Mouse (Mus musculus): ENCODE measurements around the gene Prr13.

Gene Prr13

GRCm38 (mm10) chr15:102460971-102461370 lies 2.1 kb downstream of the Prr13 start:
- no peak for DNase-seq (ENCODE audit: low spot score)

- DNase-seq (ENCODE audit: low spot score): no peak
Measured at GRCm38 (mm10) chr15:102461430-102462075, 2.7 kb downstream of the Prr13 start.

GRCm38 (mm10) chr15:102463666-102464065 lies 4.8 kb downstream of the Prr13 start:
- no peak for DNase-seq (ENCODE audit: low spot score)

GRCm38 (mm10) chr15:102468675-102469370 lies 10.0 kb downstream of the Prr13 start:
- DNase-seq (ENCODE audit: low spot score): no peak

- DNase-seq (ENCODE audit: low spot score): peak; percentile 81
Measured at GRCm38 (mm10) chr15:102470183-102470604, 11.4 kb downstream of the Prr13 start, which contains the start of gene Pcbp2. TSS of gene Pcbp2 (plus strand) at chr15:102470539.

GRCm38 (mm10) chr15:102470605-102471294 lies 11.9 kb downstream of the Prr13 start:
- peak; percentile 75 for DNase-seq (ENCODE audit: low spot score)

- no peak for DNase-seq (ENCODE audit: low spot score)
Measured at GRCm38 (mm10) chr15:102471295-102471645, 12.4 kb downstream of the Prr13 start.

- DNase-seq (ENCODE audit: low spot score): no peak
Measured at GRCm38 (mm10) chr15:102471727-102472126, 12.9 kb downstream of the Prr13 start.

- DNase-seq (ENCODE audit: low spot score): no peak
Measured at GRCm38 (mm10) chr15:102473246-102473645, 14.4 kb downstream of the Prr13 start.

- DNase-seq (ENCODE audit: low spot score): no peak
Measured at GRCm38 (mm10) chr15:102474520-102474919, 15.7 kb downstream of the Prr13 start.

GRCm38 (mm10) chr15:102483136-102483535 lies 24.3 kb downstream of the Prr13 start:
- DNase-seq (ENCODE audit: low spot score): no peak

- no peak for DNase-seq (ENCODE audit: low spot score)
Measured at GRCm38 (mm10) chr15:102485853-102486252, 27.0 kb downstream of the Prr13 start.

- DNase-seq (ENCODE audit: low spot score): no peak
Measured at GRCm38 (mm10) chr15:102487664-102488063, 28.8 kb downstream of the Prr13 start.

- DNase-seq (ENCODE audit: low spot score): no peak
Measured at GRCm38 (mm10) chr15:102498322-102498721, 39.5 kb downstream of the Prr13 start.

GRCm38 (mm10) chr15:102499370-102499769 lies 40.5 kb downstream of the Prr13 start:
- no peak for DNase-seq (ENCODE audit: low spot score)

- DNase-seq (ENCODE audit: low spot score): no peak
Measured at GRCm38 (mm10) chr15:102499851-102500250, 41.0 kb downstream of the Prr13 start.

- DNase-seq (ENCODE audit: low spot score): no peak
Measured at GRCm38 (mm10) chr15:102500479-102500878, 41.7 kb downstream of the Prr13 start.

GRCm38 (mm10) chr15:102501084-102501814 lies 42.4 kb downstream of the Prr13 start:
- no peak for DNase-seq (ENCODE audit: low spot score)

GRCm38 (mm10) chr15:102502254-102502840 lies 43.5 kb downstream of the Prr13 start:
- DNase-seq (ENCODE audit: low spot score): no peak

- DNase-seq (ENCODE audit: low spot score): no peak
Measured at GRCm38 (mm10) chr15:102503447-102503846, 44.6 kb downstream of the Prr13 start, which contains the start of gene Gm10337. TSS of gene Gm10337 (plus strand) at chr15:102503722.

GRCm38 (mm10) chr15:102503924-102504782 lies 45.3 kb downstream of the Prr13 start:
- no peak for DNase-seq (ENCODE audit: low spot score)
